Mouse (Mus musculus): ENCODE measurements around the gene Dnajc6.

- no peak for TF ChIP-seq POLR2A (IDR thresholded peaks at IDR 0.05; ENCODE audit: low read depth, low read length)
- TF ChIP-seq CTCF (conservative IDR thresholded peaks at IDR 0.05; ENCODE audit: insufficient read depth, insufficient read length, low read depth, low read length): no peak
Measured at GRCm38 (mm10) chr4:101457176-101457575, 39.3 kb upstream of the Dnajc6 start.

Data from kidney, adult 2 months (tissue).